Mouse (Mus musculus): Measurements from ENCODE around the gene Fastk.
"Not testable (repeated sequence)": the region's sequence is repeated elsewhere in the genome, so short reads cannot be mapped to it uniquely, and the experiment has no call there.

Gene Fastk

GRCm38 (mm10) chr5:24423129-24424003 is 21.7 kb downstream of the Fastk start, which contains the start of the genes Cdk5 and Slc4a2:
TSS of gene Cdk5 (minus strand) at chr5:24423530.
TSS of gene Slc4a2 (plus strand) at chr5:24423837.
- peak; percentile 100 for DNase-seq (ENCODE audit: low spot score)

- no peak for DNase-seq (ENCODE audit: low spot score)
Measured at GRCm38 (mm10) chr5:24420381-24420780, 24.7 kb downstream of the Fastk start.

- no peak for DNase-seq (ENCODE audit: low spot score)
Measured at GRCm38 (mm10) chr5:24417587-24417986, 27.5 kb downstream of the Fastk start.

- DNase-seq (ENCODE audit: low spot score): peak; percentile 84
Measured at GRCm38 (mm10) chr5:24416222-24416736, 28.8 kb downstream of the Fastk start.

- no peak for DNase-seq (ENCODE audit: low spot score)
Measured at GRCm38 (mm10) chr5:24413938-24414337, 31.1 kb downstream of the Fastk start.

GRCm38 (mm10) chr5:24413042-24413693 is 31.9 kb downstream of the Fastk start, which contains the start of gene Asic3:
TSS of gene Asic3 (plus strand) at chr5:24413392.
- DNase-seq (ENCODE audit: low spot score): no peak

- DNase-seq (ENCODE audit: low spot score): no peak
Measured at GRCm38 (mm10) chr5:24412063-24412462, 33.0 kb downstream of the Fastk start.

GRCm38 (mm10) chr5:24409466-24409865 is 35.6 kb downstream of the Fastk start:
- no peak for DNase-seq (ENCODE audit: low spot score)

- no peak for DNase-seq (ENCODE audit: low spot score)
Measured at GRCm38 (mm10) chr5:24408651-24409050, 36.4 kb downstream of the Fastk start.

- no peak for DNase-seq (ENCODE audit: low spot score)
Measured at GRCm38 (mm10) chr5:24405389-24405876, 39.7 kb downstream of the Fastk start.

- DNase-seq (ENCODE audit: low spot score): no peak
Measured at GRCm38 (mm10) chr5:24404594-24405360, 40.3 kb downstream of the Fastk start.

GRCm38 (mm10) chr5:24401969-24402368 is 43.1 kb downstream of the Fastk start:
- DNase-seq (ENCODE audit: low spot score): no peak

GRCm38 (mm10) chr5:24400911-24401605 is 44.0 kb downstream of the Fastk start:
- DNase-seq (ENCODE audit: low spot score): no peak

GRCm38 (mm10) chr5:24400362-24400761 is 44.7 kb downstream of the Fastk start:
- DNase-seq (ENCODE audit: low spot score): no peak

GRCm38 (mm10) chr5:24399686-24400085 is 45.4 kb downstream of the Fastk start:
- no peak for DNase-seq (ENCODE audit: low spot score)

- not testable (repeated sequence) for DNase-seq (ENCODE audit: low spot score)
Measured at GRCm38 (mm10) chr5:24396254-24396653, 48.8 kb downstream of the Fastk start.

- DNase-seq (ENCODE audit: low spot score): peak; percentile 98
Measured at GRCm38 (mm10) chr5:24394165-24394894, 50.8 kb downstream of the Fastk start.

GRCm38 (mm10) chr5:24393392-24393997 is 51.6 kb downstream of the Fastk start, which contains the start of gene Abcb8:
TSS of gene Abcb8 (plus strand) at chr5:24393663.
- peak; percentile 90 for DNase-seq (ENCODE audit: low spot score)

GRCm38 (mm10) chr5:24392724-24393123 is 52.4 kb downstream of the Fastk start:
- no peak for DNase-seq (ENCODE audit: low spot score)

- no peak for DNase-seq (ENCODE audit: low spot score)
Measured at GRCm38 (mm10) chr5:24391864-24392263, 53.2 kb downstream of the Fastk start, which contains the start of gene Atg9b. TSS of gene Atg9b (minus strand) at chr5:24392143.
